Mouse (Mus musculus) spleen, adult 2 months (tissue): ENCODE measurements around the gene Cracr2b. TPM values are rescaled to one million over a fixed set of nuclear protein-coding genes. Genes with fewer than 3 reads are reported as not detected.

Source experiments
- DNase-seq, 2 experiments: peaks; one replicate each; pipeline versions ENCODE4 v3.0.0 to v3.0.0-alpha.2; 2012 to 2021; ENCODE audit warnings: low spot score in 2 of 2, low read depth in 1 of 2
- H3K27ac ChIP-seq: fragments of 200-500 bp; 2 replicates; pipeline ENCODE4 v1.5.1; 2012; ENCODE audit warnings: low read length, inconsistent platforms; ENCODE audit not compliant: insufficient read depth
- H3K27me3 ChIP-seq: fragments of 200-500 bp; 2 replicates; pipeline ENCODE4 v1.6.1; 2012; ENCODE audit warnings: mild to moderate bottlenecking, moderate library complexity, low read length, inconsistent platforms; ENCODE audit not compliant: control insufficient read depth, insufficient read depth
- H3K36me3 ChIP-seq: fragments of 200-500 bp; 2 replicates; pipeline ENCODE4 v1.6.1; 2012; ENCODE audit warnings: mild to moderate bottlenecking, low read length, inconsistent platforms; ENCODE audit not compliant: control insufficient read depth, insufficient read depth
- H3K4me1 ChIP-seq: fragments of 200-500 bp; 2 replicates; pipeline ENCODE4 v1.6.1; 2011; ENCODE audit warnings: inconsistent platforms; ENCODE audit not compliant: control insufficient read depth, insufficient read depth, insufficient read length
- H3K4me3 ChIP-seq: fragments of 200-500 bp; 2 replicates; pipeline ENCODE4 v1.5.1; 2011; ENCODE audit warnings: mild to moderate bottlenecking, inconsistent platforms; ENCODE audit not compliant: insufficient read depth, insufficient read length; ENCODE audit errors: extremely low read depth
- CTCF ChIP-seq: fragments of 200-500 bp; IDR thresholded peaks from 2 replicates; pipeline ENCODE4 v1.5.1; 2011; ENCODE audit warnings: mild to moderate bottlenecking, inconsistent platforms; ENCODE audit not compliant: insufficient read depth, insufficient read length, insufficient replicate concordance; ENCODE audit errors: extremely low read depth
- POLR2A ChIP-seq: fragments of 200-500 bp; IDR thresholded peaks from 2 replicates; pipeline ENCODE4 v1.6.1; 2011; ENCODE audit warnings: low read depth, low read length, inconsistent platforms
- WGBS: fragments of 180-500 bp; shearing (Covaris S2); methylation state at CpG from one replicate; pipeline ENCODE4 v1.1.7; 2018; 5-methylcytosine and 5-hydroxymethylcytosine counted together
- polyA plus RNA-seq: library from polyadenylated mRNA; depleted of rRNA; stranded (reverse); fragments of >200 nt; gene quantifications from 2 replicates; pipeline ENCODE4 v1.2.3, GENCODE M21; 2012

Cracr2b gene
- polyA plus RNA-seq, 1 experiment: 17.7 TPM

- Histone ChIP-seq H3K4me3 (peak overlapping the region; percentile 45; the same call in 1 of the 2 replicates), H3K4me1 (peaks cover 17% of the 10 kb centered on the region), H3K27me3 (peaks cover 9% of the 10 kb centered on the region; the same call in 1 of the 2 replicates), H3K27ac (peak overlapping the region; percentile 2; the same call in 1 of the 2 replicates), H3K36me3 (no peaks in the 10 kb centered on the region)
- WGBS: 6% methylated on average over 10 of the region's 10 CpGs
- DNase-seq: peak; percentile 73 to 84
- TF ChIP-seq CTCF (peak; percentile 91; the same call in 1 of the 2 replicates), POLR2A (no peak)
Observed at GRCm38 (mm10) chr7:141480842-141481497, 20.1 kb downstream of the Cracr2b start.

- Histone ChIP-seq H3K27ac (no peak overlapping the region), H3K4me1 (peaks cover 14% of the 10 kb centered on the region), H3K4me3 (peak overlapping the region; percentile 45), H3K36me3 (no peaks in the 10 kb centered on the region), H3K27me3 (peaks cover 7% of the 10 kb centered on the region; the same call in 1 of the 2 replicates)
- 5% methylated on average over 81 of the region's 81 CpGs for WGBS
- TF ChIP-seq POLR2A (no peak), CTCF (peak; percentile 10; the same call in 1 of the 2 replicates)
- no peak for DNase-seq
Observed at GRCm38 (mm10) chr7:141481498-141482401, 20.9 kb downstream of the Cracr2b start.

GRCm38 (mm10) chr7:141482531-141483024 is 21.7 kb downstream of the Cracr2b start:
- Histone ChIP-seq H3K4me3 (peak overlapping the region; percentile 45; the same call in 1 of the 2 replicates), H3K27ac (no peak overlapping the region), H3K36me3 (no peaks in the 10 kb centered on the region), H3K27me3 (peaks cover 7% of the 10 kb centered on the region; the same call in 1 of the 2 replicates), H3K4me1 (peaks cover 14% of the 10 kb centered on the region)
- TF ChIP-seq CTCF: no peak
- TF ChIP-seq POLR2A: no peak
- 77% methylated on average over 11 of the region's 11 CpGs for WGBS
- DNase-seq: no peak

- Histone ChIP-seq H3K27ac (no peak overlapping the region), H3K27me3 (peaks cover 7% of the 10 kb centered on the region; the same call in 1 of the 2 replicates), H3K4me3 (no peak overlapping the region), H3K4me1 (peaks cover 11% of the 10 kb centered on the region), H3K36me3 (no peaks in the 10 kb centered on the region)
- TF ChIP-seq CTCF (no peak), POLR2A (no peak)
- 91% methylated on average over 6 of the region's 6 CpGs for WGBS
- no peak for DNase-seq
Observed at GRCm38 (mm10) chr7:141483114-141483653, 22.3 kb downstream of the Cracr2b start.

- 67% methylated on average over 5 of the region's 5 CpGs for WGBS
- no peak overlapping the region for H3K27ac ChIP-seq
- H3K4me3 ChIP-seq: no peak overlapping the region
- H3K4me1 ChIP-seq: peaks cover 11% of the 10 kb centered on the region
- H3K27me3 ChIP-seq: peaks cover 7% of the 10 kb centered on the region; the same call in 1 of the 2 replicates
- DNase-seq: no peak
- no peaks in the 10 kb centered on the region for H3K36me3 ChIP-seq
- TF ChIP-seq POLR2A (no peak), CTCF (no peak)
Observed at GRCm38 (mm10) chr7:141484186-141485120, 23.6 kb downstream of the Cracr2b start.
